Mouse (Mus musculus) right cerebral cortex, postnatal 14 days (tissue): ENCODE data around the gene Prodh2.
"Not testable (repeated sequence)": the region's sequence is repeated elsewhere in the genome, so short reads cannot be mapped to it uniquely, and the experiment has no call there.

Experiments
- DNase-seq: peaks from one replicate; pipeline ENCODE4 v3.0.0; 2022

The Prodh2 gene

GRCm38 (mm10) chr7:30490251-30490956, 3.0 kb upstream of the Prodh2 start:
- DNase-seq: peak; percentile 38

- DNase-seq: no peak
Observed at GRCm38 (mm10) chr7:30490957-30491307, 2.5 kb upstream of the Prodh2 start.

- DNase-seq: peak; percentile 82
Observed at GRCm38 (mm10) chr7:30492765-30493164, 657 bp upstream of the Prodh2 start.

GRCm38 (mm10) chr7:30495506-30496042, 2.2 kb downstream of the Prodh2 start:
- not testable (repeated sequence) for DNase-seq

- DNase-seq: not testable (repeated sequence)
Observed at GRCm38 (mm10) chr7:30501159-30501558, 7.7 kb downstream of the Prodh2 start.

- DNase-seq: no peak
Observed at GRCm38 (mm10) chr7:30508061-30508460, 14.6 kb downstream of the Prodh2 start.

GRCm38 (mm10) chr7:30515003-30515760, 21.8 kb downstream of the Prodh2 start:
- DNase-seq: no peak

- no peak for DNase-seq
Observed at GRCm38 (mm10) chr7:30518325-30518724, 24.9 kb downstream of the Prodh2 start.

GRCm38 (mm10) chr7:30520396-30520795, 27.0 kb downstream of the Prodh2 start:
- DNase-seq: no peak

- DNase-seq: no peak
Observed at GRCm38 (mm10) chr7:30520856-30521255, 27.4 kb downstream of the Prodh2 start.

- no peak for DNase-seq
Observed at GRCm38 (mm10) chr7:30522871-30523270, 29.4 kb downstream of the Prodh2 start.

GRCm38 (mm10) chr7:30524487-30524886, 31.1 kb downstream of the Prodh2 start:
- no peak for DNase-seq

GRCm38 (mm10) chr7:30525954-30526353, 32.5 kb downstream of the Prodh2 start:
- DNase-seq: no peak

- no peak for DNase-seq
Observed at GRCm38 (mm10) chr7:30526399-30526798, 33.0 kb downstream of the Prodh2 start.

- DNase-seq: no peak
Observed at GRCm38 (mm10) chr7:30526981-30527380, 33.6 kb downstream of the Prodh2 start.

- no peak for DNase-seq
Observed at GRCm38 (mm10) chr7:30531291-30531815, 37.9 kb downstream of the Prodh2 start.

- DNase-seq: no peak
Observed at GRCm38 (mm10) chr7:30532931-30533330, 39.5 kb downstream of the Prodh2 start.

GRCm38 (mm10) chr7:30533941-30534632, 40.7 kb downstream of the Prodh2 start:
- DNase-seq: no peak

GRCm38 (mm10) chr7:30534633-30535577, 41.5 kb downstream of the Prodh2 start, which contains the start of gene Arhgap33:
Gene Arhgap33, minus strand, starts transcription at chr7:30535060.
- peak; percentile 97 for DNase-seq

GRCm38 (mm10) chr7:30540572-30540971, 47.1 kb downstream of the Prodh2 start:
- DNase-seq: no peak

- no peak for DNase-seq
Observed at GRCm38 (mm10) chr7:30544327-30544726, 50.9 kb downstream of the Prodh2 start.

- DNase-seq: no peak
Observed at GRCm38 (mm10) chr7:30549880-30550279, 56.5 kb downstream of the Prodh2 start.
